Mouse (Mus musculus) intestine, postnatal 0 days (tissue): Measurements from ENCODE around the gene Chchd6. TPM values are rescaled to one million over a fixed set of nuclear protein-coding genes. Genes with fewer than 3 reads are reported as not detected.

Source experiments
- ATAC-seq: fragments of 200-750 bp; cut with Nextera tagmentation; 2 replicates; pipeline ENCODE4 v1.8.0; 2017; ENCODE audit warnings: mild to moderate bottlenecking, moderate TSS enrichment, moderate library complexity
- H3K27ac ChIP-seq: fragments of 300-500 bp; sonication (generic); 2 replicates; pipeline ENCODE4 v1.5.1; 2014; ENCODE audit warnings: mild to moderate bottlenecking, low read depth, low read length, moderate library complexity
- H3K27me3 ChIP-seq: fragments of 300-500 bp; sonication (generic); replicated peaks from 2 replicates; pipeline ENCODE4 v1.6.1; 2014; ENCODE audit warnings: low read length, mixed read lengths; ENCODE audit not compliant: control insufficient read depth, insufficient read depth
- H3K36me3 ChIP-seq: fragments of 300-500 bp; sonication (generic); 2 replicates; pipeline ENCODE4 v1.6.1; 2014; ENCODE audit warnings: mild to moderate bottlenecking, moderate library complexity; ENCODE audit not compliant: control insufficient read depth, insufficient read depth
- H3K4me1 ChIP-seq: fragments of 300-500 bp; sonication (generic); replicated peaks from 2 replicates; pipeline ENCODE4 v1.6.1; 2014; ENCODE audit warnings: antibody characterized with exemption, low read length, mixed read lengths; ENCODE audit not compliant: control insufficient read depth, insufficient read depth
- H3K4me2 ChIP-seq: fragments of 300-500 bp; sonication (generic); replicated peaks from 2 replicates; pipeline ENCODE4 v1.6.1; 2014; ENCODE audit warnings: low read depth, mild to moderate bottlenecking, moderate library complexity
- H3K4me3 ChIP-seq: fragments of 300-500 bp; sonication (generic); 2 replicates; pipeline ENCODE4 v1.5.1; 2014; ENCODE audit warnings: low read depth, low read length
- H3K9ac ChIP-seq: fragments of 300-500 bp; sonication (generic); 2 replicates; pipeline ENCODE4 v1.6.1; 2014; ENCODE audit warnings: mild to moderate bottlenecking, low read depth, low read length
- H3K9me3 ChIP-seq: fragments of 300-500 bp; sonication (generic); 2 replicates; pipeline ENCODE4 v1.6.1; 2016; ENCODE audit warnings: mixed run types; ENCODE audit not compliant: control insufficient read depth
- CTCF ChIP-seq: sonication (generic); IDR thresholded peaks from 2 replicates; pipeline ENCODE4 v1.5.1; 2016; ENCODE audit warnings: low read depth, mild to moderate bottlenecking, control low read depth, antibody characterized with exemption, moderate library complexity
- WGBS: fragments of 180-500 bp; shearing (Covaris S2); extraction: QIAGEN DNeasy Blood & Tissue Kit; methylation state at CpG from one replicate; pipeline ENCODE4 v1.1.7; 2014; 5-methylcytosine and 5-hydroxymethylcytosine counted together
- polyA plus RNA-seq: library from polyadenylated mRNA; unstranded; fragments of >200 nt; fragmentation: Nextera tagmentation; extraction: Ambion mirVana; gene quantifications from 2 replicates; pipeline ENCODE4 v1.2.1, GENCODE M21; 2015

Gene Chchd6
- polyA plus RNA-seq, 1 experiment from 2014 or later: 15.5 TPM

DNA sequence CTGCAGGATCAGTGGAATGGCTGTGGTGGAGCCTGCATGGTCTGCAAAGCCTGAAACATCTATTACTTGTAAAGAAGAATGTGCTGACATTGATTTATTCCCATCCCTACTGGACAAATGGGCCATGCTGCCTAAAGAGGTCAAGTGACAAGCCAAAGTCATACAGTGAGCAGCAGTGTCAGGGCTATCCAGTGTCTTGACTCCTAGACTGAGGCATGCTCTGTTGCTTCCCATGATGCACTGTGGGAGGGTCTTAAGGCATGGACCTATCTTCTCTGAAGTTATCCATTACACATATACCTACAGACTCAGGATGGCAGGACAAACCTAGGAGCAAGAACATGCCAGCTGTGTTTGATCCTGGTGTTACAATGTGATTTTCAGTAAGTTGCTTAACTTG lies 175.3 kb downstream of the Chchd6 start:
- no peaks in the 10 kb centered on the region for H3K27me3 ChIP-seq
- H3K27ac ChIP-seq: no peak overlapping the region
- no peak for ATAC-seq
- 0 out of 2 replicates have a peak, but pooled peaks cover 6% of the 10 kb centered on the region for H3K4me1 ChIP-seq
- no peaks in the 10 kb centered on the region for H3K36me3 ChIP-seq
- H3K4me2 ChIP-seq: no peak overlapping the region
- H3K9ac ChIP-seq: no peak overlapping the region
- H3K9me3 ChIP-seq: no peaks in the 10 kb centered on the region
- H3K4me3 ChIP-seq: no peak overlapping the region
- no peak for TF ChIP-seq CTCF

GRCm38 (mm10) chr6:89419066-89419815 lies 176.2 kb downstream of the Chchd6 start:
- 0 out of 2 replicates have a peak, but pooled peaks cover 6% of the 10 kb centered on the region for H3K4me1 ChIP-seq
- TF ChIP-seq CTCF: no peak
- no peak overlapping the region for H3K4me2 ChIP-seq
- 91% methylated on average over 3 of the region's 3 CpGs for WGBS
- H3K9me3 ChIP-seq: no peaks in the 10 kb centered on the region
- no peak overlapping the region for H3K27ac ChIP-seq
- ATAC-seq: no peak
- no peaks in the 10 kb centered on the region for H3K27me3 ChIP-seq
- H3K36me3 ChIP-seq: no peaks in the 10 kb centered on the region
- H3K4me3 ChIP-seq: no peak overlapping the region
- no peak overlapping the region for H3K9ac ChIP-seq

DNA sequence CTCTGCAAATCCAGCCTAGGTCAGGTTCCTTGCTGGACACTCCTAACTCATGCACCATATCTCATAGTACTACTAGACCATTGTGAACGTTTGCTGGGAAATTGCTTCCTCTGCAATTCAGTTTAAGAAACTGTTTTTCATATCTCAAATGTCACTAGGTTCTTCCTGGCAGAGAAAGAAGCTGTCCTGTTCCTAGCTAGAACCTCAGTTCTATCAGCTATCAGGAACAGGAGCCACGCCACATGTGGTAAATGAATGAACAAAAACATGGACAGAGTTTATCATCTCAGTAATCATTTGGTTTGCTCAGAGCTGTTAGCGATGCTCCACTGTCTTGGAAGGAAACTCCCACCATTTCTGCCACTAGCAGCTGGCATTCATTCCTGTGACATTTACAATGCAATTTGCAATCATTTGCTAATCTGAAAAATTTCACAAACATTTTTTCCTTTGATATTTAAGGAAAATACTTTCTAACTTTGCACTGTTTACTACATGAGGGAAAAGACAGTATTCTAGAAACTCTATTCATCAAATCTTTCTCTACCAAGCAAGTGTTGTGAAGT lies 179.3 kb downstream of the Chchd6 start:
- Histone ChIP-seq H3K4me1 (no peaks in the 10 kb centered on the region), H3K27ac (no peak overlapping the region), H3K9ac (no peak overlapping the region), H3K9me3 (no peaks in the 10 kb centered on the region), H3K27me3 (no peaks in the 10 kb centered on the region), H3K36me3 (no peaks in the 10 kb centered on the region), H3K4me2 (no peak overlapping the region), H3K4me3 (no peak overlapping the region)
- ATAC-seq: no peak
- no peak for TF ChIP-seq CTCF
- 59% methylated on average over 3 of the region's 3 CpGs for WGBS

DNA sequence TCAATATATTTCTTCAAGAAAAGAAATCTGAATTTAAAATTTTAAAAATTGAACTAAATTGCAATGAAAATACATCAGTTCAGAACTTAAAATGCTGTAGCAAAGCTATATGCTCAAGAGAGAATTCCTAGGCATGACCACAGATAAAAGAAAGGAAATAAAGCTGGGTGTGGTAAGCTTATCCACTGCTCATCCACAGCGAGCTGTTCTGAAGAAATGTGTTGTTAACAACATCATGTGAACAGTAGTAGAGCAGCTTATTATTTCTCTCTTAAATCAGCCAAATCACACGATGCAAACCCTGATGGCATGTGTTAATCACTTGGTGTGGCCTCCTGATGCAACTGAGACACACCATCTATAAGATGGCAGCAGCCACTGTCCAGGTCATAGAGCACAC lies 180.4 kb downstream of the Chchd6 start:
- no peak for ATAC-seq
- no peak for TF ChIP-seq CTCF

GRCm38 (mm10) chr6:89414126-89414525 lies 181.3 kb downstream of the Chchd6 start:
- Histone ChIP-seq H3K4me3 (no peak overlapping the region), H3K36me3 (no peaks in the 10 kb centered on the region), H3K27me3 (no peaks in the 10 kb centered on the region), H3K9ac (no peak overlapping the region), H3K27ac (no peak overlapping the region), H3K4me2 (no peak overlapping the region), H3K9me3 (no peaks in the 10 kb centered on the region), H3K4me1 (no peaks in the 10 kb centered on the region)
- ATAC-seq: no peak
- 71% methylated on average over 4 of the region's 4 CpGs for WGBS
- TF ChIP-seq CTCF: no peak

More for the DNA sequence above, 180.4 kb downstream of the Chchd6 start:
- no peaks in the 10 kb centered on the region for H3K9me3 ChIP-seq
- no peak overlapping the region for H3K9ac ChIP-seq
- no peaks in the 10 kb centered on the region for H3K27me3 ChIP-seq
- H3K4me3 ChIP-seq: no peak overlapping the region
- WGBS: 57% methylated on average over 2 of the region's 2 CpGs
- no peaks in the 10 kb centered on the region for H3K4me1 ChIP-seq
- no peak overlapping the region for H3K27ac ChIP-seq
- H3K36me3 ChIP-seq: no peaks in the 10 kb centered on the region
- no peak overlapping the region for H3K4me2 ChIP-seq

- Histone ChIP-seq H3K4me1 (no peaks in the 10 kb centered on the region), H3K27ac (peak overlapping the region; percentile 60), H3K9ac (no peak overlapping the region), H3K36me3 (no peaks in the 10 kb centered on the region), H3K9me3 (no peaks in the 10 kb centered on the region), H3K27me3 (no peaks in the 10 kb centered on the region), H3K4me3 (no peak overlapping the region), H3K4me2 (no peak overlapping the region)
- ATAC-seq: peak; percentile 72
- TF ChIP-seq CTCF: no peak
Observed at GRCm38 (mm10) chr6:89413481-89413884, 182.0 kb downstream of the Chchd6 start.
